Mouse (Mus musculus): ENCODE measurements at regions not wholly inside any gene's neighbourhood (a gene's known extent, or its start where the extent isn't known, plus 50 kb on each side); places are given as distances from the start of the nearest gene placed in this dataset.

DNA sequence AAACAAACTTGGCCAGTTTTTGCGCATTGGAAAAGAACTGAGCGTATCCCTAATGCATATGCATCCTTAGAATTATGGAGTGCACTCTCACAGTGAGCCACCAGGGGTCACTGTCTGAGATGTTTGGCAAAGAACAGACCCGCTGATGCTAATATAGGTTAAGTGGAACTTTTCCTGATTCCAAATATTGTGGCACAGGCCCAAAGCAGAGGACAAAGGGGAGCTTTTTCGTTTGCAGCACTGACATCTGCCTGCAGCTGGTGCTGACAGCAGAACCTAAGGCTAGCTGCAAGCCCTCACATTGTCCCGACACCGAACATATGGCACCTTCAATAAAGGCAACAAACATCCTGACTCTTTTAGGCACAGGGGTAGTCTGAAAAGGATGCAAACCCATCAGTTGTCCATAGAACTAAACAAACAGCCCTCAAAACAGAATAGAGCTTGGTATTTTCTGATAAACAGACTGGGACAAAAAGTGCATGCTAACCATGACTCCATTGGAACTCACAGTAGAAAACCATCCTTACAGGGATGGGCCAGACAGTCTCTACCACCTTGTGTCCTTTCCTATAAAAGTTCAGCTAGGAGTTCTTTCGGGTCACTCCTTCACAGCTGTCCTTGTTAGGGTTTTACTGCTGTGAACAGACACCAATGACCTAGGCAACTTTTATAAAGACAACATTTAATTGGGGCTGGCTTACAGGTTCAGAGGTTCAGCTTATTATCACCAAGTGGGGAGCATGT is 87.1 kb upstream of the Gm34302 start:
- no peak overlapping the region for H3K9ac ChIP-seq
- H3K27ac ChIP-seq (replicated peaks) = no peak overlapping the region
- H3K4me3 ChIP-seq (replicated peaks) = no peak overlapping the region
- H3K36me3 ChIP-seq = no peaks in the 10 kb centered on the region
- H3K4me2 ChIP-seq (replicated peaks) = no peak overlapping the region
- 47% methylated on average over 7 of the region's 7 CpGs for WGBS
- H3K27me3 ChIP-seq = no peaks in the 10 kb centered on the region
- H3K9me3 ChIP-seq (replicated peaks) = no peaks in the 10 kb centered on the region
- ATAC-seq (ENCODE audit: insufficient number of reproducible peaks, low FRiP score, low TSS enrichment, low read depth) = no peak
- no peaks in the 10 kb centered on the region for H3K4me1 ChIP-seq

DNA sequence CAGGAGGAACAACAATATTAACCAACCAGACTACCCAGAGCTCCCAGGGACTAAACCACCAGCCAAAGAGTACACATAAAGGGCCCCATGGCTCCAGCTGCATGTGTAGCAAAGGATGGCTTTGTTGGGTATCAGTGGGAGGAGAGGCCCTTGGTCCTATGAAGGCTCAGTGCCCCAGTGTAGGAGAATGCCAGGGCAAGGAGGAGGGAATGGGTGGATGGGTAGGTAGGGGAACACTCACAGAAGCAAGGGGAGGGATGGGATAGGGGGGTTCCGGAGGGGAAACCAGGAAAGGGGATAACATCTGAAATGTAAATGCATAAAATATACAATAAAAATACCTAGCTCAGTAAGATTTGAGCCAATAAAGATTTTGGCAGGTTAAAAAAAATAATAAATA is 86.4 kb upstream of the Gm34302 start:
- no peak overlapping the region for H3K4me3 ChIP-seq (replicated peaks)
- no peaks in the 10 kb centered on the region for H3K27me3 ChIP-seq
- 85% methylated on average over 1 of the region's 1 CpGs for WGBS
- H3K9ac ChIP-seq = no peak overlapping the region
- H3K4me1 ChIP-seq = no peaks in the 10 kb centered on the region
- H3K36me3 ChIP-seq = no peaks in the 10 kb centered on the region
- no peak overlapping the region for H3K27ac ChIP-seq (replicated peaks)
- H3K4me2 ChIP-seq (replicated peaks) = no peak overlapping the region
- H3K9me3 ChIP-seq (replicated peaks) = no peaks in the 10 kb centered on the region
- ATAC-seq (ENCODE audit: insufficient number of reproducible peaks, low FRiP score, low TSS enrichment, low read depth) = no peak

DNA sequence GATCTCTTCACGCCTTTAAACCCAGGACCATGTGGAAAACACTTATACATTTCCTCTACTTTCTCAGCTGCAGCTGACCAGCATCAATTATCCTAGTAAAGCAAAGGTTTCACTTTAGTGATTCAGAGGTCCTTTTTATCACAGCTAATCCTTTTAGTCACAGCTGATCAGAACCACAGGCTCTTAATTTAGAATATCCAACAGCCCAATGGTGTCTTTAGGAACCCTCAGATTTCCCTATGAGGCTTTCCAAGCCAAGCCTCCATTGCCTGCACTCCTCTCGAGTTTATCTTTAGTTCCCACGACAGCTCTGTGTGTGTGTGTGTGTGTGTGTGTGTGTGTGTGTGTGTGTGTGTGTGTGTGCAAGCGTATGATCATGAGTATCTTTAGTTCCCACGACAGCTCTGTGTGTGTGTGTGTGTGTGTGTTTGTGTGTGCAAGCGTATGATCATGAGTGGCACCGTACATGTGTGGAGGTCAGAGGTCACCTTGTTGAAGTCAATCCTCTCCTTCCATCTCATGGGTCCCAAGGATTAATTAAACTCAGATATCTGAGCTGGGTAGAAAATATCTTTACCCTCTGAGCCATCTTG is 85.4 kb upstream of the Gm34302 start:
- H3K36me3 ChIP-seq = no peaks in the 10 kb centered on the region
- WGBS = 70% methylated on average over 7 of the region's 7 CpGs
- ATAC-seq (ENCODE audit: insufficient number of reproducible peaks, low FRiP score, low TSS enrichment, low read depth) = no peak

DNA sequence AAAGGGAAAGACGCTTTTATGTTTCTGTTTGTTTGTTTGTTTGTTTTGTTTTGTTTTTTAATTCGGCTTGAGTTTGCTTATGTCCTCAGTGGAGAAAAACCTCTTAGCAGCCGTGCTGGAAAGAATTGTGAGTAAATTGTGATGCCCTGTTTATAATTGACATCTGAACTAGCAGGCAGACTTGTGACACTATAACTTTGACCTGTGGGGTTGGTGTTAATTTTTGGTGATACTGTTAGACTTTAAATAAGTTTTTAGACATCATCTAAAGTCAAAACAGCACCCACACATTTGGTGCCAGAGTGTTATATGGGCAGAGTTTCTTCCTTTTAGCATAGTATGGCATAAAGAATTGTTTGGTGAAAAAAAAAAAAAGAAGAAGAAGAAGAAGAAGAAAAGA is 84.0 kb upstream of the Gm34302 start:
- ATAC-seq (ENCODE audit: insufficient number of reproducible peaks, low FRiP score, low TSS enrichment, low read depth) = no peak
- no peaks in the 10 kb centered on the region for H3K27me3 ChIP-seq
- no peak overlapping the region for H3K4me3 ChIP-seq (replicated peaks)
- H3K27ac ChIP-seq (replicated peaks) = no peak overlapping the region
- 80% methylated on average over 3 of the region's 3 CpGs for WGBS
- H3K4me1 ChIP-seq = no peaks in the 10 kb centered on the region
- no peak overlapping the region for H3K4me2 ChIP-seq (replicated peaks)
- no peaks in the 10 kb centered on the region for H3K9me3 ChIP-seq (replicated peaks)
- H3K36me3 ChIP-seq = no peaks in the 10 kb centered on the region
- no peak overlapping the region for H3K9ac ChIP-seq

More for the DNA sequence above, 85.4 kb upstream of the Gm34302 start:
- H3K9ac ChIP-seq = no peak overlapping the region
- no peak overlapping the region for H3K4me3 ChIP-seq (replicated peaks)
- no peaks in the 10 kb centered on the region for H3K27me3 ChIP-seq
- no peaks in the 10 kb centered on the region for H3K9me3 ChIP-seq (replicated peaks)
- no peak overlapping the region for H3K27ac ChIP-seq (replicated peaks)
- H3K4me1 ChIP-seq = no peaks in the 10 kb centered on the region
- H3K4me2 ChIP-seq (replicated peaks) = no peak overlapping the region

DNA sequence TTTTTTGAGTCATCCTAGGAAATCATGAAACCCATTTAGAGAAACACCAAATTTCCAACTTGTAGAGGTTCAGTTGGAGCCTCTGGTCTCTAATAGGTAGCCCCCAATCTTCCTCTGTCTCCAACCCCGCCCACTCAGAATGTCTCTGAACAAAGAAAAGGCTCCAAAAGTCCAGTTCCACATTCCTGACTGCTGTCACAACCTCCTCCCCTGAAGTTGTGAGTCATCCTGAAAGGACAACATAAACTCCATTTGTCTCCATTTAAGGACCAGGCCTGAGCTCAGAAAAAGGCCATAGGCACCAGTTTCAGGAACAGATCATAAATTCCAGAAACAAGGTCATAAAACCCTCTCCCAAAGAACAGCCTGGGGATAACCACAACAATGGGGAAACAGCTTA is 79.4 kb upstream of the Gm34302 start:
- H3K27me3 ChIP-seq = no peaks in the 10 kb centered on the region
- H3K4me2 ChIP-seq (replicated peaks) = no peak overlapping the region
- no peak for ATAC-seq (ENCODE audit: insufficient number of reproducible peaks, low FRiP score, low TSS enrichment, low read depth)
- H3K4me3 ChIP-seq (replicated peaks) = no peak overlapping the region
- no peak overlapping the region for H3K27ac ChIP-seq (replicated peaks)
- WGBS = 65% methylated on average over 1 of the region's 1 CpGs
- no peaks in the 10 kb centered on the region for H3K4me1 ChIP-seq
- H3K36me3 ChIP-seq = no peaks in the 10 kb centered on the region
- no peak overlapping the region for H3K9ac ChIP-seq
- no peaks in the 10 kb centered on the region for H3K9me3 ChIP-seq (replicated peaks)

DNA sequence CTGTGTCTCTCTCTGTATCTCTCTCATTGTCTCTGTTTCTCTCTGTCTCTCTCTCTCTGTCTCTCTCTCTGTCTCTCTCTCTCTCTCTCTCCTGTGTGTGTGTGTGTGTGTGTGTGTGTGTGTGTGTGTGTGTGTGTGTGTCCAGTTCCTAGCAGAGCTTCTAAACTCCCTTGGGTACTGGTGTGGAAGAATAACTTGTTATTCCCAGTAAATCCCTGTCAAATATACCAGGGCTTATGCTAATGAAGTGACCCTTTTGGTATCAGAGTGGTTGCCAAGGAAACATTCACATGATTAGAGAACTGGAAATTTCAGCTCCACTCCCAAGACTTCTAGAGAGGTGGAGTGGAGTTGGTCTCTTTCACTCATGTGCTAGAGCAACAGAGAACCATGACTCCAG is 78.9 kb upstream of the Gm34302 start:
- no peaks in the 10 kb centered on the region for H3K36me3 ChIP-seq
- no peaks in the 10 kb centered on the region for H3K9me3 ChIP-seq (replicated peaks)
- no peak overlapping the region for H3K9ac ChIP-seq
- H3K27me3 ChIP-seq = no peaks in the 10 kb centered on the region
- no peak overlapping the region for H3K4me2 ChIP-seq (replicated peaks)
- H3K27ac ChIP-seq (replicated peaks) = no peak overlapping the region
- H3K4me3 ChIP-seq (replicated peaks) = no peak overlapping the region
- H3K4me1 ChIP-seq = no peaks in the 10 kb centered on the region
- ATAC-seq (ENCODE audit: insufficient number of reproducible peaks, low FRiP score, low TSS enrichment, low read depth) = no peak

DNA sequence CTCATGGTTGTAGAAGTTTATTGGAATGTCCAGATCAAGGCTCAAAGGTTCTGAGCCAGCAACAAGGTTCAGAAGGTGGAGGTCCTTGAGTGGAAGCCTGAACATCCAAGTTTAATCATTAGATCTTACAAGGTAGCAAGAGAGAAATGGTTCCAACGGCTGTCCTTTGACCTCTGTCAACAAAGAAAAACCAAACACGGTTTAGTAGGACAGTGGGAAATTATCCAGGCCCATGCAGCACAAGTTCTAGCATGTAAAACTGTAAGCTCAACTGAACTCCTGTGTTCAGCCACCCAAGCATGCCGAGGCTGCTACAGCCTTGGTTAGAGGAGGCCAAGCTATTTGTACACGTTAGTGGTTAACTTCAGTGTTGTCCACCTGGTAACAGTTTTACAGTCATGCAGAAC is 77.1 kb upstream of the Gm34302 start:
- 67% methylated on average over 4 of the region's 4 CpGs for WGBS
- ATAC-seq (ENCODE audit: insufficient number of reproducible peaks, low FRiP score, low TSS enrichment, low read depth) = no peak
- Histone ChIP-seq H3K36me3 (no peaks in the 10 kb centered on the region), H3K9ac (no peak overlapping the region), H3K9me3 (replicated peaks) (no peaks in the 10 kb centered on the region), H3K27ac (replicated peaks) (no peak overlapping the region), H3K4me3 (replicated peaks) (no peak overlapping the region), H3K4me1 (no peaks in the 10 kb centered on the region), H3K4me2 (replicated peaks) (no peak overlapping the region), H3K27me3 (no peaks in the 10 kb centered on the region)

DNA sequence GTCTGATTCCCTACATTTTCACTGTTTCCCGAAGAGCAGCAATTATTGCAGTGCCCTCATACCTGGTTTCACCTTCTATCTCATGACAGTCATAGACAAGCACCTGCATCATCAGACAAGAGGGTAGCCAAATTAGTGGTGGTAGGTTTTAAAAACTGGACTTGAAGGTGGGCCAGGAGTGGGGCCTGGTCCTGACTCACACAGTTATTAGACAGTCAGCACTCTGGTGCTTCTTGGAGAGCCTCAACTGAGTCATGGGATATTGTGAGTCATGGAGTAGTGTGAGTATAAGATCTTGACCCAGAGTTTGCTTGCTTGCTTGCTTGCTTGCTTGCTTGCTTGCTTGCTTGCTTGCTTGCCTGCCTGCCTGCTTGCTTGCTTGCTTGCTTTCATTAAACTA is 73.1 kb upstream of the Gm34302 start:
- no peaks in the 10 kb centered on the region; the same call in 1 of the 2 replicates for H3K4me1 ChIP-seq
- no peaks in the 10 kb centered on the region for H3K9me3 ChIP-seq (replicated peaks)
- H3K27me3 ChIP-seq = no peaks in the 10 kb centered on the region
- no peak for ATAC-seq (ENCODE audit: insufficient number of reproducible peaks, low FRiP score, low TSS enrichment, low read depth)
- H3K4me2 ChIP-seq (replicated peaks) = no peak overlapping the region
- H3K36me3 ChIP-seq = no peaks in the 10 kb centered on the region
- no peak overlapping the region for H3K27ac ChIP-seq (replicated peaks)
- no peak overlapping the region for H3K4me3 ChIP-seq (replicated peaks)
- WGBS = 77% methylated on average over 1 of the region's 1 CpGs
- no peak overlapping the region for H3K9ac ChIP-seq

DNA sequence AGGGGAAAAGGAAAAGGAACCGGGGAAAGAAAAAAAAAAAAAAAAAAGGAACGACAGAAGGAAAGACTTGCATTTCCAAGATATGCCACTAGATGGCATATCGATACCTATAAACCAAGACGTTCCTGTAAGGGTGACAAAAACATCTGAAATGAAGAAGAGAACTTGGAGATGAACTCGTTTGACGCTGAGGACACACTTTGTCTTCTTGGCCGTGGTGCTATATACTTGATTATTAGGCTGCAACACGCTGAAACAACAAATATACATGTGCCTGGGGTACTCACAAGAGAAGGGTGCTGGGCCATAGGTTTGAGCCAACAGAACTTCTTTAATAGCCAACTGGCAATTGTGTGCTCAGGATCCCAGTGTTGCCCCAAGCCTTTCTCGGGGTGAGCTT is 71.2 kb upstream of the Gm34302 start:
- no peak overlapping the region for H3K27ac ChIP-seq (replicated peaks)
- H3K4me1 ChIP-seq = peaks cover 6% of the 10 kb centered on the region; the same call in 1 of the 2 replicates
- no peak overlapping the region for H3K9ac ChIP-seq
- H3K27me3 ChIP-seq = no peaks in the 10 kb centered on the region
- peak overlapping the region; percentile 35 for H3K4me2 ChIP-seq (replicated peaks)
- no peaks in the 10 kb centered on the region for H3K9me3 ChIP-seq (replicated peaks)
- peak overlapping the region; percentile 18; the same call in 1 of the 2 replicates for H3K4me3 ChIP-seq (replicated peaks)
- WGBS = 8% methylated on average over 9 of the region's 9 CpGs
- ATAC-seq (ENCODE audit: insufficient number of reproducible peaks, low FRiP score, low TSS enrichment, low read depth) = no peak
- H3K36me3 ChIP-seq = no peaks in the 10 kb centered on the region

DNA sequence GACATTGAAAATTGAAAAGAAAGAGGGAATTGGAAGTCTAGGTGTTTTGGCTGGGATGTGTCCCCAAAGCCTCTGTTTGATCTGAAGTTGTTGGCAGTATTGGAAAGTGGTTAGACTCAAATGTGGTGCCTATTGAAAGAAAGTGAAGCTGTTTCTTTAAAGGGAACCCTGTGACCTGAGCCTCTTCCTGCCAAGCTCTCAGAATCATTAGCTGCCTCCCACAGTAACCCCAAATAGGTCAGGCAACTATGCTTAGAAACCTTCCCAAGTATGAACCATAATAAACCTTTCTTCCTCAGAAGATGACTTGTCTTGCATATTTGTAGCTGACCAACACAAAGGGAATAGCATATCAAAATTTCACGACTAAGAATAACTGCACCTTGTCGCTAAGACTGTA is 69.7 kb upstream of the Gm34302 start:
- WGBS = 81% methylated on average over 2 of the region's 2 CpGs
- peaks cover 6% of the 10 kb centered on the region; the same call in 1 of the 2 replicates for H3K4me1 ChIP-seq
- H3K9me3 ChIP-seq (replicated peaks) = no peaks in the 10 kb centered on the region
- H3K4me3 ChIP-seq (replicated peaks) = no peak overlapping the region
- no peaks in the 10 kb centered on the region for H3K27me3 ChIP-seq
- H3K4me2 ChIP-seq (replicated peaks) = no peak overlapping the region
- H3K36me3 ChIP-seq = no peaks in the 10 kb centered on the region
- H3K27ac ChIP-seq (replicated peaks) = no peak overlapping the region
- no peak overlapping the region for H3K9ac ChIP-seq
- no peak for ATAC-seq (ENCODE audit: insufficient number of reproducible peaks, low FRiP score, low TSS enrichment, low read depth)

DNA sequence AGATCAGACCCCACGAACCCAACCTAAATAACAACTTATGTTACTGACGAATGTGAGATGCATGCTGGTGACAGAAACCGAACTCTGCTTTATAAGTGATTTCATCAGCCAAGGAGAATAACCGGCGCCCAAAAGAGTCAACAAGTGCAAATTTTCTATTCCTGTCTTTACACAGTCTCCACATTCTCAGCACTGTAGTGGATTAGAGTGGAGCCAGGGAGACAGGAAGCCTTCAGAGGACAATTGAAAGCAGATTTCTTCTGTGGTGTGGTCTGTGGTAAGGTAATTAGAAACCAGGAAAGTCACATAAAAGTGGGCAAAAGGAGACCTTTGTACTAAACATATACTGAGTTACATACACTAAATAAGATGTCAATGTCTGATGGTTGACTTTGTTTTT is 68.0 kb upstream of the Gm34302 start:
- Histone ChIP-seq H3K9ac (no peak overlapping the region), H3K4me3 (replicated peaks) (no peak overlapping the region), H3K4me2 (replicated peaks) (no peak overlapping the region), H3K4me1 (peaks cover 6% of the 10 kb centered on the region; the same call in 1 of the 2 replicates), H3K9me3 (replicated peaks) (no peaks in the 10 kb centered on the region), H3K27me3 (no peaks in the 10 kb centered on the region), H3K36me3 (no peaks in the 10 kb centered on the region), H3K27ac (replicated peaks) (peak overlapping the region; percentile 18; the same call in 1 of the 2 replicates)
- ATAC-seq (ENCODE audit: insufficient number of reproducible peaks, low FRiP score, low TSS enrichment, low read depth) = peak; percentile 70; the same call in 1 of the 2 replicates
- WGBS = 25% methylated on average over 5 of the region's 5 CpGs

Data from embryonic facial prominence, embryonic 15.5 days (tissue).